Mouse (Mus musculus): ENCODE data around the gene Hdac6.

DNA sequence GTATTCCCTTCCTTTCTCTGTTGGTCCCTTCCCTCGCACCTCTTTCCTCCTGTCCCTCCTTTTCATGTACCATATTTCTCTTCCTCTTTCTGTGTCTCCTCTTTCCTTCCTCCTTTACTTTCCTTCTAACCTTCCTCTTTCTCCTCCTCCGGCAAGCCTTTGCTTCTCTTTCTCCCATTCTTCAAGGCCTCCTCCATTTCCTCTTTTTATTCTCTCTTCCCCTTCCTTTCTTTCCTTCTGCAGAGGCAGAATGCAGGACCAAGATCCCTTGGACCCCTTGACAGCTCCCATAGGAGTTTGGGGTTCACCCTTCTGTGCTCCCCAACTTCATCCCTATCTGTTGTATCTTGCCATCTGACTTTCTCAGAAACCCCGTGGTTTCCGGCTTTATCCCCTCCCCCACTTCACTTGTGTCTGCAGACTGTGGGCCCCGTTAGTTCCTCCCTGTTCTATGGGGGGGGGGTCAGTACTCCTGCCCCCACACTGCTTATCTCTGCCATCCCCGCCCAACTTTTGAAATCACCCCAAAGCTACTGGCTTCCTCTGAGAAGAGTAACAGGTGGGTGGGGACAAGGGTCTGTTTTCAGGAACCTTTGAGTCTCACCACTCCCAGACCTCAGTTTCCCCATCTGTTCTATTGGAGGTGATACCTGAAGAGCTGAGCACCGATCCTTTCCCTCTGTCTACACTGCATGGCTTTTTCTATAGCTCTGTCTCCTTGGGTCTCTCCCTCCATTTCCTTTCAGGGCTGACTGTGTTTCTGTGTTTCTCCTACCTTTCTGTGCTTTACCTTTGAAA is 16.3 kb upstream of the Hdac6 start:
- TF ChIP-seq CTCF (IDR thresholded peaks at IDR 0.05) (no peak), POLR2A (IDR thresholded peaks at IDR 0.05; ENCODE audit: insufficient read depth, low read depth, low read length) (no peak), EP300 (IDR thresholded peaks at IDR 0.05; ENCODE audit: insufficient read depth, low read depth, low read length) (no peak)
